Mouse (Mus musculus): ENCODE results near the gene Spaca9. TPM values are rescaled to one million over a fixed set of nuclear protein-coding genes. Genes with fewer than 3 reads are reported as not detected.
A peak's percentile ranks its signal among the peaks of the same experiment; 100 is the strongest.

Spaca9 gene
- 0.60 and 0.86 TPM in 2 replicates for polyA plus RNA-seq (2015; fragmentation: Nextera tagmentation; extraction: Ambion mirVana)

DNA sequence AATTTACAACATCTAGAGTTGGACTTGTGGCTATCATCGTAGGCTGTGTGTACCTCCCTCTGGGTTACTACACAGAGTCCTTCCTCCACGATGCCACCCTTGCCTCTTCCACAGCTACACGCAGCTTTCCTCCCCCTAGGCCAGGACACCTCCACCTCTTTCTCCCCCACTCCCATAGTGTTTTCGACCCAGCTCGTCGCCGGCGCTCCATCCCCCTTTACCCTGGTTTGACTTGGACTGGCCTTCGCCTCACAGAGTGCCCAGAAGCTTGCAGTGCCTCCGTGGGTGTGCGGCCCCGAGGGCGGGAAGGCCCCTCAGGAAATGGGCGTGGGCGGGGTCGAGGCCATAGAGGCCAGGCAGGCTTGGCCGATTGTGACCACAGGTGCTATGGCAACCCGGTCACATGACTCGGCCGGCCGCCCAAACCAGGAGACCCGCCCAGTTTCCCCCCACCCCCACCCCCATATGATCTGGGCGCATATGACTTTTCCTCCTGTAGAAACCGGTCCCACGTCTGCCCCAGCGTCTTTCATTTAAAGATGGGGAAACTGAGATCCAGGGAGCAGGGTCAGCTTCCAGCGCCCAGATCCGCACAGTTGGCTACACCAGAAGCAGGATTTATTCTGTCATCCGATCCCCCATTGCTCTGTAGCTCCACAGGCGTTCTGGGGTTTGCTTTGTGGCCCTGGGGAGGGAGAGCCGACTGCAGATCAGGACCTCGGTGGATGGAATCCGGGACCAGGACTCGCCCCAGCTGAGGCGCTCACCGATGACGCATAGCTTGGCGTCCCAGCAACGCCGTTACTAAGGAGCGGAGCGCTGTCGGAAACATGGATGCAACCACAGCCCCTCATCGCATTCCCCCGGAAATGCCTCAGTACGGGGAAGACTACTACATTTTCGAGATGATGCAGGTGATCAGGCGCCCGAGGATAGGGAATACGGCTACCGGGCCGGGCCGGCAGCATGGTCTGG, at the start of gene Spaca9, which contains the start of gene Ak8:
Gene Spaca9 (minus strand): TSS at position 367 of the 975 bp plus-strand sequence.
Gene Ak8 (plus strand): TSS at position 804 of the 975 bp plus-strand sequence.
- peak within 1 kb of the TSS; percentile 57 for H3K4me3 ChIP-seq (ENCODE audit: low read depth, low read length)
- no peaks in the 10 kb centered on the region for H3K36me3 ChIP-seq (ENCODE audit: control insufficient read depth, insufficient read depth)
- ATAC-seq: peak; percentile 78
- H3K27me3 ChIP-seq (replicated peaks; ENCODE audit: control insufficient read depth, insufficient read depth, low read length): no peaks in the 10 kb centered on the region
- no peaks in the 10 kb centered on the region; the same call in 1 of the 2 replicates for H3K4me1 ChIP-seq (replicated peaks; ENCODE audit: control insufficient read depth, insufficient read depth, low read length)
- under 1% methylated on average over 53 of the region's 53 CpGs for WGBS
- H3K9me3 ChIP-seq (ENCODE audit: control insufficient read depth): no peaks in the 10 kb centered on the region
- no peak for TF ChIP-seq CTCF (IDR thresholded peaks at IDR 0.05; ENCODE audit: low read depth)
- peak within 1 kb of the TSS; percentile 43; the same call in 1 of the 2 replicates for H3K9ac ChIP-seq (ENCODE audit: low read depth, low read length)
- no peak within 1 kb of the TSS for H3K27ac ChIP-seq (ENCODE audit: low read depth, low read length)
- H3K4me2 ChIP-seq (replicated peaks; ENCODE audit: low read depth): peak within 1 kb of the TSS; percentile 97

GRCm38 (mm10) chr2:28747705-28748104, 48.2 kb upstream of the Spaca9 start:
- WGBS: 64% methylated on average over 2 of the region's 2 CpGs
- no peaks in the 10 kb centered on the region for H3K27me3 ChIP-seq (replicated peaks; ENCODE audit: control insufficient read depth, insufficient read depth, low read length)
- no peak for ATAC-seq

DNA sequence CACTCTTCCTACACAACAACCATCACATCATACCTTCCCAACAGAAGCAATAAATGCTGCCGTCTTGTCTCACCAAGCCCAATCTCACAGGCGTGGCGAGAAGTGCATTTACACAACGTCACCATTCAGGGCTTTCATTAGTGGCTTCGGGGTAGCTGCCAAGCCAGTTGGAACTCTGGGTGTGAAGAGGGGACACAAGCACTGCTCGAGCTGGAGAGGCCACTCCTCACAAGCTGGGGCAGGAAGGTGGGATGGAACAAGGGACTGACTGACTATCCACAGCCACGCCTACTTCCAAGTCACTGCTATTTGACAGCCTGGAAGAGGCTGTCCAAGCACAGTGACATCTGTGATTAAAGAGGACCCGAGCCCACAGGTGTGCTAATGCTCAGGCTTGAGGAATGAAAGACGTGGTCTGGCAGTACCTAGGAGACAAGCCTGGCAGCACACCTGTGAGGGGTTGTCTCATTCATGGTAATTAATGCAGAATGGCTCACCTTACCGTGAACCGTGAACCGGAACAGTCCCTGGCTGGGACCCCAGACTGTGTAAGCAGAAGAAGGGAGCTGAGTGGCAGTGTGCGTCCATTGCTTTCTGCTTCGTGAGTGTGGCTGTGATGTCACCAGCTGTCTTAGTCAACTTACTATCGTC, 47.3 kb upstream of the Spaca9 start:
- WGBS: 54% methylated on average over 15 of the region's 15 CpGs
- ATAC-seq: no peak
- Histone ChIP-seq H3K9ac (ENCODE audit: low read depth, low read length) (no peak overlapping the region), H3K4me1 (replicated peaks; ENCODE audit: control insufficient read depth, insufficient read depth, low read length) (no peaks in the 10 kb centered on the region), H3K9me3 (ENCODE audit: control insufficient read depth) (no peaks in the 10 kb centered on the region), H3K36me3 (ENCODE audit: control insufficient read depth, insufficient read depth) (no peaks in the 10 kb centered on the region), H3K27me3 (replicated peaks; ENCODE audit: control insufficient read depth, insufficient read depth, low read length) (no peaks in the 10 kb centered on the region), H3K4me3 (ENCODE audit: low read depth, low read length) (no peak overlapping the region), H3K4me2 (replicated peaks; ENCODE audit: low read depth) (no peak overlapping the region), H3K27ac (ENCODE audit: low read depth, low read length) (no peak overlapping the region)
- no peak for TF ChIP-seq CTCF (IDR thresholded peaks at IDR 0.05; ENCODE audit: low read depth)

More at GRCm38 (mm10) chr2:28747705-28748104, 48.2 kb upstream of the Spaca9 start:
- H3K4me1 ChIP-seq (replicated peaks; ENCODE audit: control insufficient read depth, insufficient read depth, low read length): no peaks in the 10 kb centered on the region
- no peak for TF ChIP-seq CTCF (IDR thresholded peaks at IDR 0.05; ENCODE audit: low read depth)
- no peak overlapping the region for H3K4me3 ChIP-seq (ENCODE audit: low read depth, low read length)
- H3K4me2 ChIP-seq (replicated peaks; ENCODE audit: low read depth): no peak overlapping the region
- H3K36me3 ChIP-seq (ENCODE audit: control insufficient read depth, insufficient read depth): no peaks in the 10 kb centered on the region
- H3K9ac ChIP-seq (ENCODE audit: low read depth, low read length): no peak overlapping the region
- no peak overlapping the region for H3K27ac ChIP-seq (ENCODE audit: low read depth, low read length)
- no peaks in the 10 kb centered on the region for H3K9me3 ChIP-seq (ENCODE audit: control insufficient read depth)

DNA sequence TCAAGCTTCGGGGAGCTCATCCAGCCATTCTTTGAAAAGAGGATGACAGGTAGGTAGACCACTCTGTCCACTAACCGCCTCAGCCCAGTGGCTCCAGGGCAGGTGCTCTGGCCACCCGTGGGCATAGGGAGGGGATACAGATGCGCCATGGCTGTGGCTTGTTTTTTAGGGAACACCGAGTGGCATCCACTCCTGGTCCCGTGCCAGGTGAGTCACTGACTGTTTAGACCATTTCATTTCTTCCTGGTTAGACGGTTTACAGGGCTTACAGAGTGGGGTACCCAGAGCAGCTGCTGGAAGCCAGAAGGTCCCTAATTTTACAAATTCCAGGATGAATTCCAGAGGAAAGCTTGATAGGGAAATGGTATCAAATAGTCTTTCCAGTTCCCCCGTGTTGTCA, 43.2 kb upstream of the Spaca9 start:
- no peaks in the 10 kb centered on the region for H3K4me1 ChIP-seq (replicated peaks; ENCODE audit: control insufficient read depth, insufficient read depth, low read length)
- H3K36me3 ChIP-seq (ENCODE audit: control insufficient read depth, insufficient read depth): no peaks in the 10 kb centered on the region
- H3K9ac ChIP-seq (ENCODE audit: low read depth, low read length): no peak overlapping the region
- no peak for ATAC-seq
- WGBS: 70% methylated on average over 8 of the region's 8 CpGs
- no peaks in the 10 kb centered on the region for H3K9me3 ChIP-seq (ENCODE audit: control insufficient read depth)
- no peak for TF ChIP-seq CTCF (IDR thresholded peaks at IDR 0.05; ENCODE audit: low read depth)
- H3K27ac ChIP-seq (ENCODE audit: low read depth, low read length): no peak overlapping the region
- H3K27me3 ChIP-seq (replicated peaks; ENCODE audit: control insufficient read depth, insufficient read depth, low read length): no peaks in the 10 kb centered on the region
- H3K4me2 ChIP-seq (replicated peaks; ENCODE audit: low read depth): no peak overlapping the region
- no peak overlapping the region for H3K4me3 ChIP-seq (ENCODE audit: low read depth, low read length)

DNA sequence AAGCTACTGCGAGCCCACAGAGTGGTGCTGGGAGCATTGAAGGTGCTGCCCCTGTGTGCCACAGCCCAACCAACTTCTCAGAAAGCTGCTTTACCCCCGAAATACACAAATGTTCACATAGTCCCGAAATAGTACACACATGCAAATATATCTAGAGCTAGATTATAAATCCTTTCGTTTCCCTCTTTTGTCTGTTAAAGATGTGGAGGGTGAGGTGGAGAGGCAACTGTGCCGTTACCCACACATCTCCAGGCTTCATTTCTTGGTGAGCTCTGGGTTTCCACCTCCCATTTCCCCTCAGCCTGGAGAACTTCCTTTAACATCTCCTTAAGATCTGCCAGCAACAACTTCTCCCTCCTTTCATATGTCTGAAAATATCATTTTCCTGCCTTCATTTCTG, 40.6 kb upstream of the Spaca9 start:
- Histone ChIP-seq H3K27ac (ENCODE audit: low read depth, low read length) (no peak overlapping the region), H3K4me1 (replicated peaks; ENCODE audit: control insufficient read depth, insufficient read depth, low read length) (no peaks in the 10 kb centered on the region), H3K9ac (ENCODE audit: low read depth, low read length) (no peak overlapping the region), H3K9me3 (ENCODE audit: control insufficient read depth) (no peaks in the 10 kb centered on the region), H3K4me3 (ENCODE audit: low read depth, low read length) (no peak overlapping the region), H3K27me3 (replicated peaks; ENCODE audit: control insufficient read depth, insufficient read depth, low read length) (no peaks in the 10 kb centered on the region), H3K4me2 (replicated peaks; ENCODE audit: low read depth) (no peak overlapping the region), H3K36me3 (ENCODE audit: control insufficient read depth, insufficient read depth) (no peaks in the 10 kb centered on the region)
- TF ChIP-seq CTCF (IDR thresholded peaks at IDR 0.05; ENCODE audit: low read depth): no peak
- no peak for ATAC-seq
- WGBS: 84% methylated on average over 5 of the region's 5 CpGs

- no peak for TF ChIP-seq CTCF (IDR thresholded peaks at IDR 0.05; ENCODE audit: low read depth)
- Histone ChIP-seq H3K27me3 (replicated peaks; ENCODE audit: control insufficient read depth, insufficient read depth, low read length) (no peaks in the 10 kb centered on the region), H3K9me3 (ENCODE audit: control insufficient read depth) (no peaks in the 10 kb centered on the region), H3K4me2 (replicated peaks; ENCODE audit: low read depth) (no peak overlapping the region), H3K4me3 (ENCODE audit: low read depth, low read length) (no peak overlapping the region), H3K4me1 (replicated peaks; ENCODE audit: control insufficient read depth, insufficient read depth, low read length) (no peaks in the 10 kb centered on the region), H3K36me3 (ENCODE audit: control insufficient read depth, insufficient read depth) (no peaks in the 10 kb centered on the region), H3K27ac (ENCODE audit: low read depth, low read length) (no peak overlapping the region), H3K9ac (ENCODE audit: low read depth, low read length) (no peak overlapping the region)
- ATAC-seq: no peak
- WGBS: 85% methylated on average over 5 of the region's 5 CpGs
Observed at GRCm38 (mm10) chr2:28737112-28737511, 37.6 kb upstream of the Spaca9 start.
